Mouse (Mus musculus) monocyte, adult 2 months (primary cell): ENCODE results near the gene Dctn2.
A peak's percentile ranks its signal among the peaks of the same experiment; 100 is the strongest.

ENCODE experiments used
- DNase-seq, 2 experiments: peaks; one replicate each; pipeline ENCODE4 v3.0.0; 2022; ENCODE audit warnings: low spot score in 2 of 2, low read depth in 1 of 2

Dctn2 gene

DNA sequence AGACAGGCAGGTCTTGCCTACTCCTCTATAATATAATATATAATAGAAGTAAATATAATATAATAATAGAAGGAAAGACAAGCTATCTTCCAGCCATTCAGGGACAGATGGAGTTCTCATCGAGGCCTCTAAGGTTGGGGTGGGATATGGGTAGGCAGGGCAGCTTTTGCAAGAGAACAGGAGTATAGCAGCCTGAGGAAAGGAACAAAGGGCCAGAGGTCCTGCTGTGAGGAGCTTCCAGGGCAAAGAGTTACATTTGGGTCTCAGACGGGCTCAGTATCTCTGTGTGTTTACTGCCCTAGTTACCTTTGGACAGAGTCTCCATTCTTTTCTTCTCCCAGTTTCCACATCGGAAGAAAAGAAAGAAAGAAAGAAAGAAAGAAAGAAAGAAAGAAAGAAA lies 2.5 kb upstream of the Dctn2 start:
- DNase-seq, result no peak

DNA sequence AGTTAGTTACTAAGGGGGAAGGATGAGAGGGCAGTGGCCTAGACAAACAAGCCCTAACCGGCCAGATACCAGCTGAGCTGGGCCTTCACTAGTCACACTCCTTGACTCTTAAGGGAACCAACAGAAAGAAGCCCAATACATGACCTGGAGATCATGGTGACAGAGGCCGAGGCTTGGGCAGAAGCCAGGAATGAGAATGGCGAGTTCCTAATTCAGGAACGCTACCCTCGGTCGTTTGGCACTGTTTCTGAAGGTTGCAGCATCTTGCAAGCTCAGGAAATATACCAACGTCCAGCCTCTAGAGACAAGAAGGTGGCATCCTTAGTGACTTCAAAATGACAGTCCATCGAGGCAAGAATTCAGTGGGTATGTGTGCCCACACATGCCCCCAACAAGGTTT lies 1.8 kb upstream of the Dctn2 start:
- no peak for DNase-seq

DNA sequence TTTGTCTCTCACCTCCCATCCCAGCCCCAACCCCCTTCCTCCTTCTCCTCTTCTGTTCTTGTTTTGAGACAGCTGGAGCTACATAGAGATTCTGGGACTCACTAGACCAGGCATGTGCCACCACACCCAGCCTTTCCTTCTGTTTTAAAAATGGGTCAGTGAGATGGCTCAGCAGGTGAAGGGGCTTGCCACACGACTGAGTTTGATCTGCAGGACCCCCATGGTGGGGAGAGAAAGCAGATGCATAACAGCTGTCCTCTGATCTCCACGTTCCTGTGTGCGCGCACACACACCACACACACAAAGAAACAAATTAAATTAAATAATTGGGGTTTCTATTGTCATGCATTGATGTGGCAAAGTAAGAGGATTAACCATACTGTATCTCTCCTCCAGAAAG lies 1.2 kb upstream of the Dctn2 start:
- DNase-seq, result no peak

DNA sequence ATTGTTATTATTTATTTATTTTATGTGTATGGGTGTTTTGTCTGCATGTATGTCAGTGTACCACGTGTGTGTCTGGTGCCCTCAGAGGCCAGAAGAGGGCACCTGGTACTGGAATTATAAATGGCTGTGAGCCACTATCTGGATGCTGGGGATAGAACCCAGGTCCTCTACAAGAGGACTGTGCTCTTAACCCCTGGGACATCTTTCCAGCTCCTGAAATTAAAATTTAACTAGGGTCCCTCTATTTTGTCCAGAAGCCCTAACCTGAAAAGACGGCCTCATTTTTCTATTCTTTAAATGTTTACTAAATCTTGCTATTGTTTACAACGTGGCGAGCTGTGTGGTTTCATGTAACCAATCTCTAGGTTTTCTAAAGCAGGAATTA lies 449 bp upstream of the Dctn2 start:
- no peak for DNase-seq

DNA sequence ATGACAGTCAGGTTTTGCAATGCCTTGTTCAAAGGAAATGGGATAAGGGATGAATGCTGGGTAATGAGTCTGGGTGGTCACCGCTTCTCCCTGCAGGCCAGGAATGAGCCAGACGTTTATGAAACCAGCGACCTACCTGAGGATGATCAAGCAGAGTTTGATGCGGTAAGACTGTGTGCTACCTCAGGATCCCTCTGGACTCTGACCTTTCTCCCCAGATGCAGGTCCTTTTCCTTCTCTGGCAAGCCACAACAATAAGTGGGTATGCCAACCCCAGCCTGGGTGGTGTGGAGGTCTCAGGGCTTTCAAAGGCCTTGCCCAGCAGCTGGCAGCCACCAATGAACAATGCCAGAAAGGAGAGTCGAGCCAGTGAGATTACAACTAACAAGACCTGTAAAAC lies 1.1 kb downstream of the Dctn2 start:
- no peak for DNase-seq

- no peak for DNase-seq
Observed at GRCm38 (mm10) chr10:127268401-127268800, 2.2 kb downstream of the Dctn2 start.

- DNase-seq, result no peak
Observed at GRCm38 (mm10) chr10:127269036-127269435, 2.9 kb downstream of the Dctn2 start.

DNA sequence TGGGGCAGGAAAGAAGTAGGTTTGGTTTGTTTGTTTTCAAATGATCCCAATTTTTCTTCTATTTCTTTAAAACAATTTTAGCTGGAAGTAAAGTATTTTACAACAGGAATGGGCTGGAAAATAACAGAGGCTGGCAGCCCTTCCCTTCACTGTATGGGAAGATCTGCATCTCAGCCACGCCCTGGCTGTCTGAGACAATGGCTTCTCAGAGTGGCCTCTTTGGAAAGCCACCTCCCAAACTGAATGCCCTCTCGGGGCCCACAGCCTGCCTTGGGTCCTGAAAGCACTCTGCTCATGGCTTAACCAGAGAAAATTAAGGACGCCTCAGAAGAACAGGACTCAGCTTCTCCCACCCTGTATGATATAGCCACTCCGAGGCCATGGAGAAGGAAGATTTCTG lies 3.7 kb downstream of the Dctn2 start:
- DNase-seq, result no peak

- DNase-seq, result no peak
Observed at GRCm38 (mm10) chr10:127272371-127272770, 6.2 kb downstream of the Dctn2 start.

DNA sequence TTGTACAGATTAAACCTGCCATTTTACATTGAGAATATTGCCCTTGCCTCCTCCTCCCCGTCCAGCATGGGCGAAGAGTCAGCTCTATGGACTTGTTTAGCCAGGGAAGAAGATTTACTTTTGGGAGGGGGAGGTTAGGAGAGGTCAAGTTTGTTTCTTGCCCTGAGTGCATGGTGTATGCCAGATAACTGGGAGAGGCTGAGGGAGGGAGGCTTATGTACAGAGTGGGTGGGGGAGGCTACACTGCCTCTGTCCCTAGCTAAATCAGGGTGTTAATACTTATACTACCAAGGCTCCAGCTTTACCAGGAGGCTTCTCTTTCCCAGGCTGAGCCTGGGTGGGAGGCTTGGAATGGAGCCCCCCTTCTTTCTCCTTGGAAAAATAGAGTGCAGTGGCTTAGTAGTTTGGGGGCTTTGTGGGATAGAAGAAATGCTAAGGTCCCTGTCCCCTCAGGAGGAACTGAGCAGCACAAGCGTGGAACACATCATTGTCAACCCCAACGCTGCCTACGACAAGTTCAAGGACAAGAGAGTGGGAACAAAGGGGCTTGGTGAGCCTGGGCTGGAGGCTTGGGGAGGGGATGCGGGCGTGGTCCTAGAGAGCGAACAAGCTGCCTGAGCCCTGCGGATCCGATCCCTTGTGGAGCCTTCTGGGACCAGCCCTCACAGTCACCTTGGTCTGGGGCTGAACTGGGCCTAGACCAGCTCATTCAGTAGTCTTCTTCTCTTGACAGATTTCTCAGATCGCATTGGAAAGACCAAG lies 8.3 kb downstream of the Dctn2 start:
- DNase-seq, result no peak

DNA sequence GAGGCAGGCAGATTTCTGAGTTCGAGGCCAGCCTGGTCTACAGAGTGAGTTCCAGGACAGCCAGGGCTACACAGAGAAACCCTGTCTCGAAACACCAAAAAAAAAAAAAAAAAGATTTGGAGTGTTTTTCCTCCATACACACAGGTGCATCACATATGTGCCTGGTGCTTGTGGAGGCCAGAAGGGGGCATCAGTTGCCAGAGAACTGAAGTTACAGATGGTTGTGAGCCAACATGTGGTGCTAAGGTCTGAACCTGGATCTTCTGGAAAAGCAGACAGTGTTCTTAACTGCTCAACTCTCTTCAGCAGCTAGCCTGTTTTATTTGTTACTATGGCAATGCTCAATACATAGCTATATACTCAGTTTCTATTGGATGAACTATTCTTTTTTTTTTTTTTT lies 13.6 kb downstream of the Dctn2 start:
- no peak for DNase-seq

GRCm38 (mm10) chr10:127281316-127281715 lies 15.1 kb downstream of the Dctn2 start:
- no peak for DNase-seq

DNA sequence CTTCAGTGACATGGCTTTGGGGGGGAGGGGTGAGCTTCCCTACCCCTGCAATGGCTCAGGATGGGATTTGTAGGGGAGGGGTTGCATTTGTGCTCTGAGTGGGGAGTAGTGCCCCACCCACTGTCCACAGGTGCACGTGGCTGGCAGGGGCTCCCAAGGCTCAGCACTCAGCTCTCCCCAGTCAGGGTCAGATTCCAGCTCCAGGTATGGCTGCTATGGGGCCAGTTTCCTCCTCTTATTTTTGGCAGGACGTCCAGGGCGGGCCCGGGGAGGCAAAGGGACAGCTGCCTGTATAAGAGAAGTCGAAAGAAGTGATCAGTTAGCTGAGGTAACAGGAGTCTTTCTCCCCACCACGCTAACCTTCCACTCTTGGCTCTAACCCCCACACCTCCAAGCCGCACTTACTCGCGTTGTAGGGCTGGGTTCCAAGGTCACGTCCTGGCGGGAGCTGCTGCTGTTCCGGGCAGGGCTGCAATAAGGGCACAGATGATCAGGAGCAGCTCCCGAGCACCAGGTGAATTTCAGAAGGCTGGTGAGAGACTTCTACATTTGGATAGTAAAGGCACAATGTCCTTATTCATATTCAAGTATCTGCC lies 16.6 kb downstream of the Dctn2 start:
- no peak for DNase-seq

DNA sequence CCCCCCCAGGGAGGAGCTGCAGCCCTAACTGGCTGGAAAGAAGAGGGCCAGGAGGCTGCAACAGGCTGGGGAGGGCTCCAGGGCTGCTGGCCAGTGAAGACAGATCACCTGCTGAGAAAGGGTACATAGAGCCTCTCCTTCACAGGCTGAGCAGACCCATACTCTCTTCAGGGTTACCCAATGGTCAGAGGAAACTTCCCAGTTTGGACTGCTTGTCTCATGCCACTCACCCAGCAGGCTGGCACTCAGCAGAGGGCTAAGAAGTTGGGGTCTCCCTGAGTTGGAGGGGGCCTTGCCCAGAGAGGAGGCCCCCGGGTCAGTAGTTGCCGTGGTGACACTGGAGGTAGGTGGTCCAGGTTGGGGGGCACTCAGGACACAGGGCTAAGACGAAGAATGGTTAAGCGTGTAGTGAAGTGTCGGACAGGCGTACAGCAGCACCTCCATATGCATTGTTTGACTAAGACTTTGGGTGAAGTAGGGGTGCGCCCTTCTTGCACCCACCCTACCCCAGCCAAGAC lies 18.0 kb downstream of the Dctn2 start:
- no peak for DNase-seq

DNA sequence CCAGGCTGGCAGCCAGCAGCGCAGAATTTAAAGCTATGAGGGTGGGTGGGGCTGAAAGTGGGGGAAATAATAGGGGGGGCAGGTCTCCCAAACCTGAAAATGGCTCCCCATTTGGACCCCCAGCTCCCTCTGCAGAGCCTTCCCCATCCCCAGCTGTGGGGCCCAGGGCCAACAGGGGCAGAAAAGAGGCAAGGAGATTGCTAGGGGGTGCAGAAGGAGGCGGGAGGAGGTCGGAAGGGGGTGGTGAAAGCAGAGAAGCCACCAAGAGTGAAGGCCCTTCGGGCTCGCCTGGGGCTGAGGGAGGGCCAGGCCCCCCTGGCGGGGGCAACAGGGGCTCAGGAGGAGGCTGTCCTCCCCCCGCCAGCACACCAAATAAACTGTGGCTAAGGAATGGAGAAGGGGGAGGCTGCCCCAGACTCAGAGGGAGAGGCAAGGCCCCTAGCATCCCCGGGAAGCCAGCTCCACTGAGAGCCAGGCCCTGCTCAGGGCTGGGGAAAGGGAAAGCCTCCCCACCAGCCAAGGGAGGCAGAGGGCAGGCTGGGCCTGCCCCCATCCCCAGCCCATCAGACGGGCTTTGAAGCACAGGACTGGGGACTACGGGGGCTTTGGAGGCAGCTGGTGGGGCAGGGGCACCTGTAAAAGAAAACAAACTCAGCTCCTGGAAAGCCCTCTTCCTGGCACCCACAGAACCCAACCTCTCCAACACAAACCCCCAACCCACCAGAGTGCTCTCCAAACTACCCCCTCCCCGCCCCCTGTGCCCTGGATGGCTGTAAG lies 18.7 kb downstream of the Dctn2 start:
- DNase-seq, result no peak

GRCm38 (mm10) chr10:127285644-127286043 lies 19.5 kb downstream of the Dctn2 start:
- no peak for DNase-seq

- no peak for DNase-seq
Observed at GRCm38 (mm10) chr10:127286194-127286593, 20.0 kb downstream of the Dctn2 start.

- no peak for DNase-seq
Observed at GRCm38 (mm10) chr10:127286730-127287129, 20.6 kb downstream of the Dctn2 start.

DNA sequence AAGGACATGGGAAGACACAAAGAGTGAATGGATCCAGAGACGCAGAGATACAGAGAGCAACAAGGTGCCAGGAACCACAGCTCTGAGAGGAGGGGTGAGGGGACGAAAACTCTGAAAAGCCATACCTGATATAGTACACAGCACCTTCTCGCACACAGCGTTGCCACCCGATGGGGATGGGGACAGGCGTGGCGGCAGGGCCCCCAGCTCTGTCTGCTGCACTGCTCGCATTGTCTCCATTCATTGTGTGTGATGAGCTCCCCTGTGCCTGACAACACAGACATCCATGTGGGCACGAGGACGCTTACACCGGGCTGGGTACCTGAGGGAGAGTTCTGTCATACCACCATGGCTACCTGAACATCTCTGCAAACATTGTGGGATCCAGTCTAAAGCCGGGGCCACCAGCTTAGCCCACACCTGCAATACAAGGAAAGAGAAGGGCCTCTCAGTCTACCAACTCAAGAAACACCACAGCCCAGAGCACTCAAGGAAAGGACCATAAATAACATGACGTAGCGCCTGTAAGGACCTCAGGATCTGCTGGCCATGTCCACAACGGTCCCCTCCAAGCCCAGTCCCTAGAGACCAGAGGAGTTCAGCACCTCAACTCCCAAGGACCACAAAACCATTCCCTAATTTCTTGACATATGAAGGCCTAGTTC lies 21.2 kb downstream of the Dctn2 start:
- DNase-seq, result no peak

DNA sequence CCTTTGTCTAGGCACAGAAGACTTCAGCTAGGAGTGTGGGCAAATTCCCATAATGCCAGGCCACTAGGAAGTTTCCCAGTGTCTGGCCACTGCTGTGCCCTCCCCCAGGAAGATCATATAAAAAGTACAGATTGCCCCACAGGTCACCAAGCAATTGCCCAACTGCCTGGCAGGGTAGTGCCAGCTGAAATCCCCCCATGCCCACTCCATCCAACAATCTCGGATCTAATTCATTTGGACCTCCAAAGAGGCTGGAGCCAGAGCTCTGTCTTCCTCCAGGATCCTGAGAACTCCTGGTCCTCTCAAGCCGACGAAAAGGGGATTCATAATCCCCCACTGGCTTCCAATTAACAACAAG lies 21.7 kb downstream of the Dctn2 start:
- no peak for DNase-seq

DNA sequence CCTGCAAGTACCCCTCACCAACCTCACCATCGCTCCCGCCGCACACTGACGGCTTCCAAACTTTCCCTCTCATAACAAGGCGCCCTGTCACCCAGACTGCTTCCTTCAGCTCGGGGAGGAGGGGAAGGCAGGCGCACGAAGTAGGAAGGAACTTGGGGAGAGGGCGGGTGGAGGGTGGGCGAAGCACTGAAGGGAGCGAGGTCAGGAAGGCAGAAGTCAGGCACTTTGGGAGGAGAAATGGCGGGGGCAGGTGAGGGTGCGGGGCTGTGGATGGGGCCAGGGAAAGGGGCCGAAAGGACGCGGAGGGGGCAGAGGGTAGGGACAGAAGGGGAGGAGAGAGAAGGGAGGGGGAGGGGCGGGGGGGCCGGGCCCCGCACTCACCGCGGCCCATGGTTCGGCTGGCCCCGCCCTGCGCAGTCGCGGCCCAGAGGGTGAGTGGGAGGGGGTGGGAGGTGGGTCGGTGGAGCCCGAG lies 22.2 kb downstream of the Dctn2 start:
- DNase-seq, result peak in 1 of 2 experiments; percentile 37
